ENCODE assay signal across 8 mouse cellular contexts in the genomic region with DNA sequence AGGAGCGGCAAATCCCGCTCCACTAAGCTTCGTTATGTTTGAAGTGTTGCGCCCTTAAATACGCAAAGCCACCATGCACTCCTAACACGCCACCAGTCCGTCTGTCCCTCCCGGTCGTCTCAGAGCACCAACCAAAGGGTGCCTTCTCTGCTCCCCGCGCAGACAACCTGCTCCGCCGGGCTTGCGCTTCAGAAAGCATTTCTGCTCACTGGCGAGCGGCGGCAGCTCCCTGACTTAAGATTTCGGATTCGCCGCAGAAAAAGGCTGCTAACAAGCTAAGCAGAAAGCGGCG. TPM values are rescaled to one million over a fixed set of nuclear protein-coding genes. Genes with fewer than 3 reads are reported as not detected.
DNase-seq lines count a peak whose midpoint lies in the region; ATAC-seq and TF ChIP-seq lines count a peak whose summit lies in the region.

No protein-coding gene starts in this region.

- peak overlapping the region; percentile 87 for H3K4me3 ChIP-seq in heart, embryonic 15.5 days
- H3K4me3 ChIP-seq in MEL (ENCODE audit: control insufficient read depth in 1 of 2, insufficient read depth in 1 of 2, low read depth in 2 of 2, low read length in 2 of 2) = peak overlapping the region; percentile 94 to 98
- H3K4me3 ChIP-seq in forebrain, embryonic 16.5 days (replicated peaks; ENCODE audit: low read length) = peak overlapping the region; percentile 92
- peak overlapping the region; percentile 99 for H3K4me3 ChIP-seq in macrophage (ENCODE audit: inconsistent target)

- under 1% methylated on average over 22 of the region's 22 CpGs for WGBS in heart, embryonic 15.5 days
- under 1% methylated on average over 22 of the region's 22 CpGs for WGBS in forebrain, embryonic 16.5 days
- 2% methylated on average over 22 of the region's 22 CpGs for WGBS in macrophage (ENCODE audit: missing documents)

- peaks cover 24% of the 10 kb centered on the region for H3K4me1 ChIP-seq in heart, embryonic 15.5 days (replicated peaks)
- H3K4me1 ChIP-seq in MEL (ENCODE audit: control insufficient read depth in 1 of 2, insufficient read depth in 2 of 2, low read length in 2 of 2) = peaks cover 0 to 8% of the 10 kb centered on the region in 2 experiments; a peak in 1 of 4 replicates
- H3K4me1 ChIP-seq in forebrain, embryonic 16.5 days (replicated peaks; ENCODE audit: control insufficient read depth, insufficient read depth, low read length) = peaks cover 22% of the 10 kb centered on the region

- ATAC-seq in heart, embryonic 15.5 days (replicated peaks; ENCODE audit: insufficient number of reproducible peaks, insufficient read depth, low FRiP score, low read depth) = 0 out of 2 replicates have a peak, but pooled peaks have one; percentile 36
- peak; percentile 24; the same call in 1 of the 2 replicates for ATAC-seq in forebrain, embryonic 16.5 days

- peak overlapping the region; percentile 90 for H3K27ac ChIP-seq in heart, embryonic 15.5 days
- peak overlapping the region; percentile 88 for H3K27ac ChIP-seq in MEL (ENCODE audit: control insufficient read depth, low read depth, low read length)
- peak overlapping the region; percentile 97 for H3K27ac ChIP-seq in forebrain, embryonic 16.5 days (ENCODE audit: low read length)
- peak overlapping the region; percentile 62 for H3K27ac ChIP-seq in macrophage

- TF ChIP-seq POLR2A in MEL (IDR thresholded peaks at IDR 0.05; ENCODE audit: control insufficient read depth in 1 of 2, insufficient read depth in 1 of 2, low read depth in 1 of 2, low read length in 2 of 2, poor library complexity in 1 of 2) = peak in 1 of 2 experiments; percentile 75; a peak in 1 of 4 replicates

- peak overlapping the region; percentile 74 for H3K4me2 ChIP-seq in heart, embryonic 15.5 days
- peak overlapping the region; percentile 84 for H3K4me2 ChIP-seq in forebrain, embryonic 16.5 days (ENCODE audit: low read length)

- no peaks in the 10 kb centered on the region for H3K27me3 ChIP-seq in heart, embryonic 15.5 days
- no peaks in the 10 kb centered on the region for H3K27me3 ChIP-seq in MEL (ENCODE audit: control insufficient read depth in 1 of 2, insufficient read depth in 2 of 2, low read length in 2 of 2)
- H3K27me3 ChIP-seq in forebrain, embryonic 16.5 days (replicated peaks; ENCODE audit: control insufficient read depth, insufficient read depth, low read length) = no peaks in the 10 kb centered on the region

- H3K9ac ChIP-seq in heart, embryonic 15.5 days = peak overlapping the region; percentile 95
- H3K9ac ChIP-seq in MEL (ENCODE audit: control insufficient read depth, low read depth, low read length, poor library complexity, severe bottlenecking) = peak overlapping the region; percentile 98
- H3K9ac ChIP-seq in forebrain, embryonic 16.5 days (replicated peaks; ENCODE audit: low read depth, low read length) = peak overlapping the region; percentile 77

- TF ChIP-seq EP300 in MEL (IDR thresholded peaks at IDR 0.05; ENCODE audit: low read depth in 1 of 2, low read length in 2 of 2) = no peak

- H3K36me3 ChIP-seq in heart, embryonic 15.5 days = peaks cover 40% of the 10 kb centered on the region
- H3K36me3 ChIP-seq in MEL (ENCODE audit: control insufficient read depth in 1 of 2, insufficient read depth in 2 of 2, low read length in 2 of 2) (peaks cover 9 to 14% of the 10 kb centered on the region in 2 experiments), macrophage (ENCODE audit: inconsistent target) (peaks cover 28% of the 10 kb centered on the region; the same call in 1 of the 2 replicates)
- H3K36me3 ChIP-seq in forebrain, embryonic 16.5 days (ENCODE audit: control insufficient read depth, insufficient read depth) = peaks cover 15% of the 10 kb centered on the region

- no peak for TF ChIP-seq RAD21 in MEL (IDR thresholded peaks at IDR 0.05; ENCODE audit: low read depth, low read length)

- TF ChIP-seq CTCF in MEL (IDR thresholded peaks at IDR 0.05 in 2 of 3, conservative IDR thresholded peaks at IDR 0.05 in 1 of 3; ENCODE audit: control insufficient read depth in 1 of 3, insufficient read depth in 1 of 3, low read depth in 2 of 3, low read length in 3 of 3, poor library complexity in 1 of 3, severe bottlenecking in 1 of 3) = no peak

- H3K79me2 ChIP-seq in MEL (ENCODE audit: control insufficient read depth, insufficient read depth, low read length, poor library complexity) (peaks cover 29% of the 10 kb centered on the region), macrophage (ENCODE audit: inconsistent target) (peaks cover 31% of the 10 kb centered on the region)

- H3K9me3 ChIP-seq in heart, embryonic 15.5 days (replicated peaks) = no peaks in the 10 kb centered on the region
- H3K9me3 ChIP-seq in MEL (replicated peaks; ENCODE audit: insufficient read depth, low read length) = no peaks in the 10 kb centered on the region
- H3K9me3 ChIP-seq in forebrain, embryonic 16.5 days (ENCODE audit: control insufficient read depth, low read length) = no peaks in the 10 kb centered on the region

- no peak for DNase-seq in heart, postnatal 4 days
- DNase-seq in MEL (ENCODE audit: low read depth, low spot score) = no peak
- DNase-seq in ovary, postnatal 14 days (ENCODE audit: low spot score) = no peak
- DNase-seq in urinary bladder, postnatal 10 days (ENCODE audit: low spot score) = no peak
- no peak for DNase-seq in gastrocnemius, adult 8-10 months (ENCODE audit: low spot score in 2 of 2)

RNA-seq across cellular contexts. Expression of gene Rpl32, which starts 0.4 kb away (rescaled TPM):
- 1,057 and 1,253 TPM in 2 replicates for polyA plus RNA-seq in heart, embryonic 15.5 days (2015; fragmentation: Nextera tagmentation; extraction: Ambion mirVana)
- total RNA-seq in heart, postnatal 4 days (2021) = 1,000 to 10,000 TPM; 1,006 to 1,007 TPM
- 4,686 and 5,400 TPM in 2 replicates for total RNA-seq in MEL (2012; rRNA removed)
- polyA plus RNA-seq in MEL (2012; ENCODE audit: insufficient read depth in 1 of 2, insufficient read length in 2 of 2, low read depth in 1 of 2, low replicate concordance in 2 of 2, missing spikeins in 1 of 2) = 1,000 to 10,000 TPM in 1 of 2 experiments, not detected in 1; 4,514 TPM
- 1,104 and 1,269 TPM in 2 replicates for polyA plus RNA-seq in forebrain, embryonic 16.5 days (2015; fragmentation: Nextera tagmentation; extraction: Ambion mirVana)
- total RNA-seq in macrophage (2018; cell fraction: chromatin; rRNA removed) = 100 to 1,000 TPM in 1 of 26 experiments, 10 to 100 TPM in 25; 13.8 to 306 (median 24.5) TPM
- total RNA-seq in macrophage (2018; cell fraction: cytosol; rRNA removed) = 1,000 to 10,000 TPM in 14 of 26 experiments, 100 to 1,000 TPM in 12; 650 to 2,033 (median 1,073) TPM
- total RNA-seq in macrophage (2018; cell fraction: nucleus; rRNA removed) = 100 to 1,000 TPM in 20 of 26 experiments, 10 to 100 TPM in 6; 80.9 to 229 (median 117) TPM
- polyA plus RNA-seq in macrophage (2018) = 1,117 to 2,121 TPM (median 1,999 TPM) in 3 replicates
- 100 to 1,000 TPM; 581 to 694 (median 621) TPM for total RNA-seq in gastrocnemius, adult 8-10 months (2022)

RNA-seq across cellular contexts. Expression of gene Efcab12, which starts 30.1 kb away (rescaled TPM):
- 0.29 and 0.53 TPM in 2 replicates for polyA plus RNA-seq in heart, embryonic 15.5 days (2015; fragmentation: Nextera tagmentation; extraction: Ambion mirVana)
- total RNA-seq in heart, postnatal 4 days (2021) = under 1 TPM; 0.88 to 0.90 TPM
- not detected in 2 replicates for total RNA-seq in MEL (2012; rRNA removed)
- under 1 TPM in 1 of 2 experiments, not detected in 1; 0.11 TPM for polyA plus RNA-seq in MEL (2012; ENCODE audit: insufficient read depth in 1 of 2, insufficient read length in 2 of 2, low read depth in 1 of 2, low replicate concordance in 2 of 2, missing spikeins in 1 of 2)
- polyA plus RNA-seq in forebrain, embryonic 16.5 days (2015; fragmentation: Nextera tagmentation; extraction: Ambion mirVana) = 1.4 and 1.8 TPM in 2 replicates
- 1 to 10 TPM in 4 of 26 experiments, under 1 TPM in 19, not detected in 3; 0.29 to 1.9 (median 0.69) TPM for total RNA-seq in macrophage (2018; cell fraction: chromatin; rRNA removed)
- total RNA-seq in macrophage (2018; cell fraction: cytosol; rRNA removed) = under 1 TPM in 25 of 26 experiments, not detected in 1; 0.04 to 0.25 (median 0.11) TPM
- total RNA-seq in macrophage (2018; cell fraction: nucleus; rRNA removed) = 1 to 10 TPM in 3 of 26 experiments, under 1 TPM in 19, not detected in 4; 0.18 to 1.2 (median 0.63) TPM
- polyA plus RNA-seq in macrophage (2018) = 0.16 to 0.32 TPM in 2 of 3 replicates, not detected in the other
- under 1 TPM in 3 of 4 experiments, not detected in 1; 0.12 to 0.29 (median 0.15) TPM for total RNA-seq in gastrocnemius, adult 8-10 months (2022)

RNA-seq across cellular contexts. Expression of gene Cand2, which starts 33.8 kb away (rescaled TPM):
- 40.8 and 48.7 TPM in 2 replicates for polyA plus RNA-seq in heart, embryonic 15.5 days (2015; fragmentation: Nextera tagmentation; extraction: Ambion mirVana)
- 10 to 100 TPM; 74.1 to 74.2 TPM for total RNA-seq in heart, postnatal 4 days (2021)
- total RNA-seq in MEL (2012; rRNA removed) = 1.8 and 2.4 TPM in 2 replicates
- polyA plus RNA-seq in MEL (2012; ENCODE audit: insufficient read depth in 1 of 2, insufficient read length in 2 of 2, low read depth in 1 of 2, low replicate concordance in 2 of 2, missing spikeins in 1 of 2) = 1 to 10 TPM in 1 of 2 experiments, not detected in 1; 6.6 TPM
- polyA plus RNA-seq in forebrain, embryonic 16.5 days (2015; fragmentation: Nextera tagmentation; extraction: Ambion mirVana) = 16.7 and 17.9 TPM in 2 replicates
- 1 to 10 TPM in 2 of 26 experiments, under 1 TPM in 16, not detected in 8; 0.13 to 1.4 (median 0.51) TPM for total RNA-seq in macrophage (2018; cell fraction: chromatin; rRNA removed)
- total RNA-seq in macrophage (2018; cell fraction: cytosol; rRNA removed) = under 1 TPM; 0.15 to 0.63 (median 0.38) TPM
- total RNA-seq in macrophage (2018; cell fraction: nucleus; rRNA removed) = under 1 TPM in 25 of 26 experiments, not detected in 1; 0.12 to 0.74 (median 0.31) TPM
- 0.33 to 0.35 TPM (median 0.34 TPM) in 3 replicates for polyA plus RNA-seq in macrophage (2018)
- 10 to 100 TPM; 63.6 to 80.2 (median 77.4) TPM for total RNA-seq in gastrocnemius, adult 8-10 months (2022)

RNA-seq across cellular contexts. Expression of gene Mbd4, which starts 45.0 kb away (rescaled TPM):
- 9.2 and 11.3 TPM in 2 replicates for polyA plus RNA-seq in heart, embryonic 15.5 days (2015; fragmentation: Nextera tagmentation; extraction: Ambion mirVana)
- 1 to 10 TPM; 3.4 to 3.8 TPM for total RNA-seq in heart, postnatal 4 days (2021)
- total RNA-seq in MEL (2012; rRNA removed) = 5.6 and 6.4 TPM in 2 replicates
- 10 to 100 TPM in 1 of 2 experiments, not detected in 1; 10.1 TPM for polyA plus RNA-seq in MEL (2012; ENCODE audit: insufficient read depth in 1 of 2, insufficient read length in 2 of 2, low read depth in 1 of 2, low replicate concordance in 2 of 2, missing spikeins in 1 of 2)
- 14.4 and 16.9 TPM in 2 replicates for polyA plus RNA-seq in forebrain, embryonic 16.5 days (2015; fragmentation: Nextera tagmentation; extraction: Ambion mirVana)
- total RNA-seq in macrophage (2018; cell fraction: chromatin; rRNA removed) = 10 to 100 TPM in 16 of 26 experiments, 1 to 10 TPM in 10; 1.9 to 39.9 (median 14.4) TPM
- total RNA-seq in macrophage (2018; cell fraction: cytosol; rRNA removed) = 1 to 10 TPM; 1.4 to 7.7 (median 4.6) TPM
- 10 to 100 TPM in 13 of 26 experiments, 1 to 10 TPM in 13; 1.5 to 33.5 (median 10.7) TPM for total RNA-seq in macrophage (2018; cell fraction: nucleus; rRNA removed)
- polyA plus RNA-seq in macrophage (2018) = 4.7 to 9.4 TPM (median 5.9 TPM) in 3 replicates
- total RNA-seq in gastrocnemius, adult 8-10 months (2022) = 1 to 10 TPM in 2 of 4 experiments, under 1 TPM in 2; 0.80 to 1.2 (median 1.0) TPM

RNA-seq across cellular contexts. Expression of gene Ift122, which starts 45.1 kb away (rescaled TPM):
- polyA plus RNA-seq in heart, embryonic 15.5 days (2015; fragmentation: Nextera tagmentation; extraction: Ambion mirVana) = 18.4 and 24.2 TPM in 2 replicates
- 10 to 100 TPM; 16.3 to 17.6 TPM for total RNA-seq in heart, postnatal 4 days (2021)
- total RNA-seq in MEL (2012; rRNA removed) = 3.3 and 4.0 TPM in 2 replicates
- polyA plus RNA-seq in MEL (2012; ENCODE audit: insufficient read depth in 1 of 2, insufficient read length in 2 of 2, low read depth in 1 of 2, low replicate concordance in 2 of 2, missing spikeins in 1 of 2) (1 to 10 TPM in 1 of 2 experiments, not detected in 1; 8.0 TPM), macrophage (2018) (3.6 to 9.3 TPM (median 6.3 TPM) in 3 replicates)
- 30.8 and 32.7 TPM in 2 replicates for polyA plus RNA-seq in forebrain, embryonic 16.5 days (2015; fragmentation: Nextera tagmentation; extraction: Ambion mirVana)
- 10 to 100 TPM in 25 of 26 experiments, 1 to 10 TPM in 1; 7.8 to 51.2 (median 33.7) TPM for total RNA-seq in macrophage (2018; cell fraction: chromatin; rRNA removed)
- 1 to 10 TPM; 4.5 to 8.2 (median 6.4) TPM for total RNA-seq in macrophage (2018; cell fraction: cytosol; rRNA removed)
- 10 to 100 TPM in 20 of 26 experiments, 1 to 10 TPM in 6; 5.9 to 35.6 (median 13.3) TPM for total RNA-seq in macrophage (2018; cell fraction: nucleus; rRNA removed)
- total RNA-seq in gastrocnemius, adult 8-10 months (2022) = 1 to 10 TPM; 3.3 to 4.9 (median 4.0) TPM
